In genomic region chr19:8839908-8840791, GRCm38 (mm10) we compare ENCODE assay signal across 8 mouse cellular contexts. TPM values are rescaled to one million over a fixed set of nuclear protein-coding genes. Genes with fewer than 3 reads are reported as not detected.
DNase-seq lines count a peak whose midpoint lies in the region; ATAC-seq and TF ChIP-seq lines count a peak whose summit lies in the region.

No protein-coding gene starts in this region.

- H3K9me3 ChIP-seq in heart, embryonic 15.5 days (replicated peaks): no peaks in the 10 kb centered on the region
- no peaks in the 10 kb centered on the region for H3K9me3 ChIP-seq in kidney, postnatal 0 days (replicated peaks; ENCODE audit: low read length)
- H3K9me3 ChIP-seq in liver, embryonic 14.5 days (ENCODE audit: control insufficient read depth, low read length): no peaks in the 10 kb centered on the region

- peak overlapping the region; percentile 64 for H3K4me3 ChIP-seq in heart, embryonic 15.5 days
- peak overlapping the region; percentile 46 for H3K4me3 ChIP-seq in kidney, postnatal 0 days (replicated peaks; ENCODE audit: low read depth, low read length)
- H3K4me3 ChIP-seq in liver, embryonic 14.5 days (ENCODE audit: insufficient read depth in 1 of 2, low read depth in 2 of 2, low read length in 2 of 2): peak overlapping the region; percentile 55 to 56
- peak overlapping the region; percentile 79 for H3K4me3 ChIP-seq in testis, adult 2 months (ENCODE audit: control insufficient read depth, low read depth, low read length)

- 26% methylated on average over 29 of the region's 29 CpGs for WGBS in heart, embryonic 15.5 days
- WGBS in kidney, postnatal 0 days: 22% methylated on average over 29 of the region's 29 CpGs
- 26% methylated on average over 29 of the region's 29 CpGs for WGBS in liver, embryonic 14.5 days (ENCODE audit: insufficient replicate concordance)

- peaks cover 33% of the 10 kb centered on the region for H3K4me1 ChIP-seq in heart, embryonic 15.5 days (replicated peaks)
- H3K4me1 ChIP-seq in kidney, postnatal 0 days (replicated peaks; ENCODE audit: insufficient read depth, low read length): peaks cover 23% of the 10 kb centered on the region
- H3K4me1 ChIP-seq in liver, embryonic 14.5 days (replicated peaks; ENCODE audit: control insufficient read depth in 2 of 2, insufficient read depth in 2 of 2, low read length in 1 of 2): peaks cover 4 to 28% of the 10 kb centered on the region in 2 experiments
- peaks cover 18% of the 10 kb centered on the region for H3K4me1 ChIP-seq in testis, adult 2 months (ENCODE audit: control insufficient read depth, insufficient read depth, low read length)

- H3K36me3 ChIP-seq in heart, embryonic 15.5 days: peaks cover 10% of the 10 kb centered on the region; the same call in 1 of the 2 replicates
- 0 out of 2 replicates have a peak, but pooled peaks cover 5% of the 10 kb centered on the region for H3K36me3 ChIP-seq in kidney, postnatal 0 days (ENCODE audit: insufficient read depth, low read length)
- H3K36me3 ChIP-seq in liver, embryonic 14.5 days (replicated peaks; ENCODE audit: control insufficient read depth, insufficient read depth, low read depth): peaks cover 2% of the 10 kb centered on the region; the same call in 1 of the 2 replicates
- peaks cover 2% of the 10 kb centered on the region; the same call in 1 of the 2 replicates for H3K36me3 ChIP-seq in testis, adult 2 months (ENCODE audit: control insufficient read depth, insufficient read depth, low read length)

- TF ChIP-seq EP300 in liver, embryonic 14.5 days (IDR thresholded peaks at IDR 0.05; ENCODE audit: low read depth): no peak

- H3K4me2 ChIP-seq in heart, embryonic 15.5 days: peak overlapping the region; percentile 84
- peak overlapping the region; percentile 79 for H3K4me2 ChIP-seq in kidney, postnatal 0 days (ENCODE audit: low read length)
- peak overlapping the region; percentile 64 for H3K4me2 ChIP-seq in liver, embryonic 14.5 days (ENCODE audit: low read depth)

- H3K27me3 ChIP-seq in heart, embryonic 15.5 days: no peaks in the 10 kb centered on the region
- H3K27me3 ChIP-seq in kidney, postnatal 0 days (ENCODE audit: insufficient read depth, low read length): no peaks in the 10 kb centered on the region
- no peaks in the 10 kb centered on the region for H3K27me3 ChIP-seq in liver, embryonic 14.5 days (ENCODE audit: control insufficient read depth, insufficient read depth, low read length)
- H3K27me3 ChIP-seq in testis, adult 2 months (ENCODE audit: control insufficient read depth, insufficient read depth, low read length): no peaks in the 10 kb centered on the region

- ATAC-seq in erythroblast, adult 5-6 weeks (replicated peaks; ENCODE audit: low FRiP score, poor library complexity, severe bottlenecking): peak; percentile 82
- peak; percentile 36 for ATAC-seq in heart, embryonic 15.5 days (replicated peaks; ENCODE audit: insufficient number of reproducible peaks, insufficient read depth, low FRiP score, low read depth)
- peak; percentile 57 for ATAC-seq in kidney, postnatal 0 days (replicated peaks; ENCODE audit: low FRiP score, low read depth)
- peak; percentile 67 for ATAC-seq in liver, embryonic 14.5 days (ENCODE audit: insufficient read depth)

- no peak overlapping the region for H3K27ac ChIP-seq in heart, embryonic 15.5 days
- peak overlapping the region; percentile 52 for H3K27ac ChIP-seq in kidney, postnatal 0 days
- H3K27ac ChIP-seq in liver, embryonic 14.5 days: 0 out of 2 replicates have a peak overlapping the region, but pooled peaks have one; percentile 8
- no peak overlapping the region for H3K27ac ChIP-seq in testis, adult 2 months (ENCODE audit: control insufficient read depth, insufficient read depth, low read depth, low read length)

- no peak; the same call in 1 of the 2 replicates for TF ChIP-seq CTCF in kidney, postnatal 0 days (IDR thresholded peaks at IDR 0.05; ENCODE audit: low read depth)
- TF ChIP-seq CTCF in liver, embryonic 14.5 days (IDR thresholded peaks at IDR 0.05; ENCODE audit: low read depth): peak; percentile 17; the same call in 1 of the 2 replicates
- no peak for TF ChIP-seq CTCF in testis, adult 2 months (IDR thresholded peaks at IDR 0.05; ENCODE audit: control insufficient read depth, insufficient read depth, insufficient replicate concordance, low read depth, low read length)

- H3K9ac ChIP-seq in heart, embryonic 15.5 days: peak overlapping the region; percentile 68
- H3K9ac ChIP-seq in kidney, postnatal 0 days (ENCODE audit: low read depth, low read length): peak overlapping the region; percentile 63
- H3K9ac ChIP-seq in liver, embryonic 14.5 days (replicated peaks): peak overlapping the region; percentile 51

- TF ChIP-seq POLR2A in testis, adult 2 months (IDR thresholded peaks at IDR 0.05; ENCODE audit: control insufficient read depth, low read depth, low read length): 0 out of 2 replicates have a peak, but pooled peaks have one; percentile 41

- peak; percentile 66 for DNase-seq in CD4-positive helper T cell, adult 2 months (ENCODE audit: low read depth, low spot score)
- peak; percentile 93 for DNase-seq in brain, adult 2 months (ENCODE audit: low read depth, low spot score)
- peak; percentile 84 for DNase-seq in kidney, postnatal 0 days (ENCODE audit: low spot score)
- DNase-seq in liver, embryonic 14.5 days (ENCODE audit: low read depth in 3 of 3, low spot score in 3 of 3): peak in 2 of 3 experiments; percentile 60 to 61
- peak; percentile 61 for DNase-seq in naive thymus-derived CD4-positive, alpha-beta T cell, adult 2 months (ENCODE audit: low read depth)

RNA-seq across cellular contexts. Expression of gene Gng3, which starts 1.2 kb away (rescaled TPM):
- total RNA-seq in erythroblast, adult 5-6 weeks (2015; ENCODE audit: low replicate concordance): not detected in 2 replicates
- total RNA-seq in erythroblast, adult 5-6 weeks (2017; ENCODE audit: low replicate concordance): 0.56 TPM in 1 of 2 replicates, not detected in the other
- polyA plus RNA-seq in heart, embryonic 15.5 days (2015; fragmentation: Nextera tagmentation; extraction: Ambion mirVana): 1.3 and 5.0 TPM in 2 replicates
- polyA plus RNA-seq in kidney, postnatal 0 days (2015; fragmentation: Nextera tagmentation; extraction: Ambion mirVana): 1.5 and 1.6 TPM in 2 replicates
- 0.04 and 0.22 TPM in 2 replicates for polyA plus RNA-seq in liver, embryonic 14.5 days (2012; rRNA removed)
- 0.14 TPM in 2 replicates for polyA plus RNA-seq in liver, embryonic 14.5 days (2014; fragmentation: Nextera tagmentation; extraction: Ambion mirVana)
- 2.0 and 2.4 TPM in 2 replicates for polyA plus RNA-seq in testis, adult 2 months (2012; rRNA removed)

RNA-seq across cellular contexts. Expression of gene Bscl2, which starts 2.9 kb away (rescaled TPM):
- total RNA-seq in erythroblast, adult 5-6 weeks (2015; ENCODE audit: low replicate concordance): 28.8 and 40.3 TPM in 2 replicates
- total RNA-seq in erythroblast, adult 5-6 weeks (2017; ENCODE audit: low replicate concordance): 12.7 and 16.4 TPM in 2 replicates
- 36.4 and 47.0 TPM in 2 replicates for polyA plus RNA-seq in heart, embryonic 15.5 days (2015; fragmentation: Nextera tagmentation; extraction: Ambion mirVana)
- polyA plus RNA-seq in kidney, postnatal 0 days (2015; fragmentation: Nextera tagmentation; extraction: Ambion mirVana): 57.0 and 60.1 TPM in 2 replicates
- 19.7 and 26.5 TPM in 2 replicates for polyA plus RNA-seq in liver, embryonic 14.5 days (2012; rRNA removed)
- polyA plus RNA-seq in liver, embryonic 14.5 days (2014; fragmentation: Nextera tagmentation; extraction: Ambion mirVana): 23.6 and 25.2 TPM in 2 replicates
- 743 and 750 TPM in 2 replicates for polyA plus RNA-seq in testis, adult 2 months (2012; rRNA removed)

RNA-seq across cellular contexts. Expression of gene Lrrn4cl, which starts 10.4 kb away (rescaled TPM):
- not detected in 2 replicates for total RNA-seq in erythroblast, adult 5-6 weeks (2015; ENCODE audit: low replicate concordance)
- total RNA-seq in erythroblast, adult 5-6 weeks (2017; ENCODE audit: low replicate concordance): not detected in 2 replicates
- 1.8 and 2.4 TPM in 2 replicates for polyA plus RNA-seq in heart, embryonic 15.5 days (2015; fragmentation: Nextera tagmentation; extraction: Ambion mirVana)
- polyA plus RNA-seq in kidney, postnatal 0 days (2015; fragmentation: Nextera tagmentation; extraction: Ambion mirVana): 0.85 and 1.1 TPM in 2 replicates
- polyA plus RNA-seq in liver, embryonic 14.5 days (2012; rRNA removed): 0.10 and 0.12 TPM in 2 replicates
- not detected in 2 replicates for polyA plus RNA-seq in liver, embryonic 14.5 days (2014; fragmentation: Nextera tagmentation; extraction: Ambion mirVana)
- 0.37 and 0.40 TPM in 2 replicates for polyA plus RNA-seq in testis, adult 2 months (2012; rRNA removed)

RNA-seq across cellular contexts. Expression of gene AC129217.1, which starts 10.6 kb away (rescaled TPM):
- 4.2 TPM in 1 of 2 replicates, not detected in the other for total RNA-seq in erythroblast, adult 5-6 weeks (2015; ENCODE audit: low replicate concordance)
- 14.8 TPM in 1 of 2 replicates, not detected in the other for total RNA-seq in erythroblast, adult 5-6 weeks (2017; ENCODE audit: low replicate concordance)
- 0.36 TPM in 1 of 2 replicates, not detected in the other for polyA plus RNA-seq in heart, embryonic 15.5 days (2015; fragmentation: Nextera tagmentation; extraction: Ambion mirVana)
- not detected in 2 replicates for polyA plus RNA-seq in kidney, postnatal 0 days (2015; fragmentation: Nextera tagmentation; extraction: Ambion mirVana)
- 1.3 TPM in 1 of 2 replicates, not detected in the other for polyA plus RNA-seq in liver, embryonic 14.5 days (2012; rRNA removed)
- not detected in 2 replicates for polyA plus RNA-seq in liver, embryonic 14.5 days (2014; fragmentation: Nextera tagmentation; extraction: Ambion mirVana)
- polyA plus RNA-seq in testis, adult 2 months (2012; rRNA removed): 0.64 and 1.9 TPM in 2 replicates

RNA-seq across cellular contexts. Expression of gene Hnrnpul2, which starts 20.3 kb away (rescaled TPM):
- total RNA-seq in erythroblast, adult 5-6 weeks (2015; ENCODE audit: low replicate concordance): 14.4 and 27.4 TPM in 2 replicates
- 42.6 and 58.0 TPM in 2 replicates for total RNA-seq in erythroblast, adult 5-6 weeks (2017; ENCODE audit: low replicate concordance)
- polyA plus RNA-seq in heart, embryonic 15.5 days (2015; fragmentation: Nextera tagmentation; extraction: Ambion mirVana): 2.6 and 3.1 TPM in 2 replicates
- 5.5 and 6.3 TPM in 2 replicates for polyA plus RNA-seq in kidney, postnatal 0 days (2015; fragmentation: Nextera tagmentation; extraction: Ambion mirVana)
- polyA plus RNA-seq in liver, embryonic 14.5 days (2012; rRNA removed): 20.5 and 39.5 TPM in 2 replicates
- 2.8 TPM in 2 replicates for polyA plus RNA-seq in liver, embryonic 14.5 days (2014; fragmentation: Nextera tagmentation; extraction: Ambion mirVana)
- polyA plus RNA-seq in testis, adult 2 months (2012; rRNA removed): 12.9 and 14.9 TPM in 2 replicates

Comparison
In these comparisons a context has a peak if more than half of its experiments do, and no peak if none do; other contexts are left out.
1. H3K27ac ChIP-seq: peak in kidney, postnatal 0 days (single experiment) and liver, embryonic 14.5 days (single experiment); none in heart, embryonic 15.5 days (single experiment) and testis, adult 2 months (single experiment).
2. RNA of gene Bscl2, which starts 2.9 kb away (polyA plus RNA-seq): 743 to 750 TPM in testis, adult 2 months; 57.0 to 60.1 TPM in kidney, postnatal 0 days, 36.4 to 47.0 TPM in heart, embryonic 15.5 days and 19.7 to 26.5 TPM in liver, embryonic 14.5 days; every median in the first group is over 10 times any median in the second.
3. Peak in every context shown above with its lines, with median percentiles within 50 percentile points of each other: DNase-seq, ATAC-seq, H3K4me2 ChIP-seq, H3K4me3 ChIP-seq and H3K9ac ChIP-seq.